Mouse (Mus musculus): ENCODE measurements around the gene Rab1b.

- peak; percentile 20; the same call in 1 of the 2 replicates for TF ChIP-seq CTCF (IDR thresholded peaks at IDR 0.05; ENCODE audit: low read depth, low read length)
- no peak for TF ChIP-seq GATA1 (IDR thresholded peaks at IDR 0.05; ENCODE audit: borderline replicate concordance, low read length)
- no peak for TF ChIP-seq TAL1 (conservative IDR thresholded peaks at IDR 0.05; ENCODE audit: low read depth, low read length)
These were observed 3.0 kb upstream of the Rab1b start for GRCm38 (mm10) chr19:5109659-5110453.

Data from G1E (cell line).